Mouse (Mus musculus) naive thymus-derived CD4-positive, alpha-beta T cell, adult 2 months (primary cell): ENCODE measurements around the gene Edar.
A peak's percentile ranks its signal among the peaks of the same experiment; 100 is the strongest.

Source experiments
- DNase-seq: peaks from one replicate; pipeline ENCODE4 v3.0.0-alpha.2; 2011; ENCODE audit warnings: low read depth

Gene Edar

GRCm38 (mm10) chr10:58651270-58652042 lies 24.0 kb downstream of the Edar start:
- DNase-seq: peak; percentile 9

DNA sequence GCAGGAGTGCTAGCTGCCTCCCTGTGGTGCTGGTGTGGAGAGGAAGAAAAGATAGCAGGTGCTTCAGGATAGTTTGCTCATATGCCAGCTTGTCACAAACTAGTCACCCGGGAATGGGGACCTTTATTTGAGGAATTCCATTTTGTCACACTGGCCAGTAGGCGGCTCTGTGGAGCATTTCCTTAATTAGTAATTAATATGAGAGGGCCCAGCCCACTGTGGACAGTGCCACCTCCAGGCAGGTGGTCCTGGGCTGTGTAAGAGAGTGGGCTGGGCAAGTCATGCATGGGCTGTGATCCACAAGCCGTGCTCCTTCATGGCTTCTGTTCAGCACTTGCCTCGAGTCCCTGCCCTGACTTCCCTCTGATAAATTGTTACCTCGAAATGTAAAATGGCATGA lies 26.7 kb downstream of the Edar start:
- DNase-seq: no peak

DNA sequence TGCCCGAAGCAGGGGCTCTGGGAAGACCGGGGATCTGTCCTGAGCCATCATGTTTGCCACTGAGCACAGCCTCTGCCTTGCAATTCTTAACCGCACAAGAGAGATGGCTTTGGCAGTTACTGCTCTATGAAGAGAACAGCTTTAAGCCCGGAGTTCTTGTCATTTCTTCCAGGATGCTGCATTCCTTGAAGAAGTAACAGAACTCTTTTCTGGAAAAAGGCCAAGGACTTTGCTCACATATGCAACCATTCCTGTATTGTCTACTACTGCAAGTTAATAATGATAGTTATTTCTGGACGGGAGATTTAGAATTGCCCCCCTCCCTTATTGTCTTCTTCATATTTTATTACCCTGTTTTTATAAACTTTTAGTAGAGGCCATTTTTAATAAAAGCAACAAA lies 30.8 kb downstream of the Edar start:
- no peak for DNase-seq

DNA sequence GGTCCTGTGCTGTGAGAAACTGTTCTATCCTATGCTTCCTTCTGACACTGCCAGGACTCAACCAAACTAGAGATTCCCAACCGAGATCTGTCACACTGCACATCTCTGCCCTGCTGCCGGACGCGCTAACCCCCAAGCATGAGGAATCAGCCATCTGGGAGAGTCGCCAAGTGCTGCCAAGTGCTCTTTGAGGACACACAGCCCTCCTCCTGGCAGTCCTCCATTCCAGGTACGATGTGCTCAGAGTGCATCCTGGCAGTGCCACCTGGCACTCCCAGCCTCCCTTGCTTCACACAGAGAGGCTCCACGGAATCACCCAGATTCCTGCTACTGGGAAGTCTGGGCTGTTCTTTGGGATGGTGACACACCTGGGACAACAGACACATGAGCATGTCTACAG lies 31.3 kb downstream of the Edar start:
- no peak for DNase-seq

- no peak for DNase-seq
Measured at GRCm38 (mm10) chr10:58643001-58643400, 32.5 kb downstream of the Edar start.

DNA sequence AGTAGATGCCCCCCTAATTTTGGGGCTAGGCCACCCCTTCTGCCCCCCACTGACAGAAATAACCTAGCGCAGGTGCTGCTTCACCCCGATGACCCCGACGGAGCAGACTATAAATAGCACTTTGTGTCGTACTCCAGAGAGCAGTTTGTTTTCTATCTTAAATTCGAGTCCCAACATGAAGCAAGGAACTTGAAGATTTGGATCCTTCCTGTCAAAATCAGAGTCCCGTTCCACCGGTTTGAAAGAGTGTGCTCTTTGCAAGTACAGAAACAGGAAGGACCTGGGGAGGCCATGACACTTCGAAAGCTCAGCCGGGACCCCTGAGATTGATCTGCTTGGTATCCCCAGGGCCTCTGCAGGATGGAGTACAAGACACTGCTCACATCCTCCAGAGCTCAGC lies 33.8 kb downstream of the Edar start:
- DNase-seq: no peak

- DNase-seq: no peak
Measured at GRCm38 (mm10) chr10:58640446-58641400, 34.7 kb downstream of the Edar start.

DNA sequence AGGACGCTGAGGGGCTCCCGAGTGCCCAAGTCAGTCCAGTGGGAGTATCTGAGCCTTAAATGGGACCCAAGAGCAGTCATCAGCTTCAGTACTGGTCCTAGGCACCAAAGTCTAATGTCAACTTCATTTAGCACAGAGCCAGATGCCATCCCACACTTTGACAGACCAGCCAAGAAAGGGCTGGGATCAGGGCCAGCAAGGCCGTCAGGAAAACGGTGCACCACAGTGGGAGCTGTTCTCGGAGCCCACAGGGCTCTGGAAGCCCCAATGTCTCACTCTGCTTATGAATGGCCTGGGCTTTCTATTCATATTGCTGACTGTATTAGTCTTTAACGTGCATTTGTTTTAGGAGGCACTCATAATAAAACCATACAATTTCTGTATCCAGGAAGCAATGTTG lies 36.2 kb downstream of the Edar start:
- DNase-seq: no peak

- DNase-seq: no peak
Measured at GRCm38 (mm10) chr10:58636431-58637080, 38.9 kb downstream of the Edar start.

DNA sequence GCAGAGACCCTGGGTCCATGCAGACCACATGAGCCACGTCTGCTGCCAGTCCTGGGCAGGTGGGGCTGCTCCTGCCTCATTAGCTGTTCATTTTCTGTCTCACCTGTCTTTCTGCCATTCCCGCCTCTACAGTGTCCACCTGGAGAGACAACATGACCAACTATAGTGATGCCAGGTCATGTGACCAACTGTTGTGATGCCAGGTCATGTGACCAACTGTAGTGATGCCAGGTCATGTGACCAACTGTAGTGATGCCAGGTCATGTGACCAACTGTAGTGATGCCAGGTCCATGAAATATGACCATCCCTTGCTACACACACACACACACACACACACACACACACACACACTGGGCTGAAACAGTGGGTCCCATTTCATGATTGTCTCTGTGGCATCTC lies 41.9 kb downstream of the Edar start:
- DNase-seq: no peak

GRCm38 (mm10) chr10:58627569-58627968 lies 47.9 kb downstream of the Edar start:
- DNase-seq: no peak

- no peak for DNase-seq
Measured at GRCm38 (mm10) chr10:58624848-58625711, 50.4 kb downstream of the Edar start.

- no peak for DNase-seq
Measured at GRCm38 (mm10) chr10:58619266-58619665, 56.2 kb downstream of the Edar start.

DNA sequence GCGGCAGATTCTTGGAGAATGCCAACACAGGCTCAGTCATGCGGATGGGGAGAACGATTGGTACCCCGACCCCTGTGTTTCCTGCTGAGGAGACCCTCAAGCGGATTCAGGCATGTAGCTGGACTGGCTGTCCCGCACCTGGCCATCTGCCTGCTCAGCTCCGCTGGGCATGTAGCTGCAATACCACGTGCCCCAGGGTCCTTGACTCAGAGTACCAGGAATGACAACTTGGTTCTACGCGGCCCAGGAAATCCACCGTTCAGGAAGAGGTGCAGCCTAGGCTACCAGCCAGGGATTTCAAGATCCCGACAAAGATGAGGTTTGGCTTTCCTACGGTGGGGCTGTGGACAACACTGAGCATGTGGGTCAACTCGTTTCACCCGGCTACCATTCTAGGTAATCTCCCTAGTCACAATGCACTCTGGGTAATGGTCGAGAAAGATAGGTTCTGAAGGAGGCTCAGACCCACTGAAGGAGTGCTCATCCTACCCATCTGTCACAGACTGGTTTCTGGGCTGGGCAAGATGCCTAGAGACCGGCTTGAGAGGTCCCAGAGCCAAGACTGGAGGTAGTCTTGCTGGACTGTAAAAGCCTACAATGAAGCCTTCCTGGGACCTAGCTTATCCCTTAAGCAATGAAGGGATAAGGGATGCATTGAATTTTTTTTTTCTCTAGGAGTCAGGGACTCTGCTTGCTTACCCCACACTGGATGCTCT lies 56.8 kb downstream of the Edar start:
- no peak for DNase-seq

DNA sequence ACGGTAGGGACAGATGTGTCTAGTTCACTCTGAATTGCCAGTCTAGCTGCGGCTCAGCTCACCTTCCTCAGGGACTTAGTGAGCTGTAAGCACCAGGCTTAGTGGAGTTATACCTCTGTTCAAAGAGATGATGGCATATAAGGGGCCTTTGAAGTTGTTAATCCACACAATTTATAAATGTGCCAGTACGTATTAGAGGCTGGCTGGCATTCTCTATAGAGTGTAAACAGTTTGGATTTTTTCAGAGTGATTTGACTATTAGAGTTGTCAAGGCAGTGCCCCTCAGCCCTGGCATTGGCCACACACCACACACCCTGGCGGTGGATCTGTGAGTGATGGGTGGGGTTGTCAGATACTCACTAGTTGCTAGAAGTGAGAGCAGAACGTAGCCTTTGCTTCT lies 58.9 kb downstream of the Edar start:
- DNase-seq: no peak

- no peak for DNase-seq
Measured at GRCm38 (mm10) chr10:58614601-58615000, 60.9 kb downstream of the Edar start.

DNA sequence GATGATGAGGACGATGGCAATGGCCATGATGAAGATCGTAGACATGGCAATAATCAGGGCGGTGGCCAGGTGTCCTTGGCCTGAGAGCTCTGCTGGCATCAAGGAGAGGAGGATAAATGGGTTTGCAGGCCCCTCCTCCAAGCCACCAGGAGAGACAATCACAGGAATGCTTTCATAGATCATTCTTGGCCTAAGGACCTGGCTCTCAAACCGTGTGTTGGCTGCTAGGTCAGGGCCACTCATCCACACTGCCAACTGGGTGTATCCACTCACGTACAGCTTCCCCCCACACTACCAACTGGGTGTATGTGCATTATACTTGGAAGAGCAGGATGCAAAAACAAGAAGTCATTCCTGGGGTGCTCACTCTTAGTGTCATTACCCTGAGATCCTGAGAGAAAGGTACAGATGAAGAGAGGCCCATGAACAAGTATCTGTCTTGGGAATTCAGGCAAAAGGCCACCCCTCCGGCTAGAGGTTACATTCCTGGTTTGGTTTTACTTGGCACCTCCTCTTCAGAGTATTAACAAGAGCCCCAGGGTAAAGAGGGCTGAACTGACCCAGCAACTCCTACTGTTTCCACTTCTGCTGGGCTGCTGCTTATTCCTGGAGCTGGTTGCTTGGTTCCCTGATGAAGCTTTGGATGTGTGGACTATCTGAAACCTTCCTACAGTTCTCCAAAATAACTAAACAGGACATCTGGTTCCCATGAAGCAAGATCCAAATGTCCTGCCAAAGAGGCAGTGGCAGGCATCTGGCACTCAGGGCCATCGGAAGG lies 64.8 kb downstream of the Edar start:
- no peak for DNase-seq

- DNase-seq: no peak
Measured at GRCm38 (mm10) chr10:58608858-58609257, 66.6 kb downstream of the Edar start.

GRCm38 (mm10) chr10:58606356-58606755 lies 69.1 kb downstream of the Edar start:
- DNase-seq: no peak

- DNase-seq: no peak
Measured at GRCm38 (mm10) chr10:58604779-58605178, 70.7 kb downstream of the Edar start.
